Mouse (Mus musculus) embryonic stem cell, embryonic (primary cell): ENCODE data around the gene Gm49355.
"Not testable (repeated sequence)": the region's sequence is repeated elsewhere in the genome, so short reads cannot be mapped to it uniquely, and the experiment has no call there.

ENCODE experiments used
- CTCF ChIA-PET, 4 experiments: fragments of 300-600 bp in 2 of 4; fragments of 350-600 bp in 2 of 4; sonication (Branson Sonifier 250); formaldehyde crosslinking; loops; one replicate each; lab custom pipeline; 2022; ENCODE audit warnings: inconsistent platforms in 2 of 4; lab: Charles Lee
- POLR2A ChIA-PET, 4 experiments: fragments of 300-600 bp in 2 of 4; fragments of 350-600 bp in 2 of 4; sonication (Branson Sonifier 250); formaldehyde crosslinking; loops; one replicate each; lab custom pipeline; 2022; ENCODE audit warnings: antibody characterized with exemption in 4 of 4, inconsistent platforms in 1 of 4; lab: Charles Lee

The Gm49355 gene

DNA sequence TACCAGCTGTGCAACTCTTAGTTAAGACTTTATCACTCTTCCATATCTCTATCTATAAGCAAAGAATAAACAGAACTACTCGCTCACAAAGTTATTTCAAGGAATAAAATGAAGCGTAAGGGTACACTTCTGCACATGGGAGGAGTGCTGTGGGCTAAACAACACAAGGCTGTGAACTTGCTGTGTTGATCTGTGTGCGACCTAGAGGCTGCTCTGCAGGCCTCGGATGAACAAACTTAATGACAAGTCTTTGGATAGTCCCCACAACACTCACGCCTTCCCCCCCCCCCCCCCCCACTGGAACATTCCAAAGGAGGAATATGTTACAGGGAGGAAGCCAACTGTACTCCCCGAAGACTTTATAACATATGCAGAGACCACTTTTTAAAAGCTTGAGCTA lies at the start of gene Gm49355:
Gene Gm49355, plus strand, starts transcription at position 336 of the 400 bp plus-strand sequence.
- CTCF ChIA-PET: no interaction called here
- POLR2A ChIA-PET: interaction anchor here (0.5 to 2.4 kb wide), 28 partner anchors 9 to 1728 kb away, joined by 3 to 20 read pairs (median 4); no protein-coding TSS in a partner anchor

DNA sequence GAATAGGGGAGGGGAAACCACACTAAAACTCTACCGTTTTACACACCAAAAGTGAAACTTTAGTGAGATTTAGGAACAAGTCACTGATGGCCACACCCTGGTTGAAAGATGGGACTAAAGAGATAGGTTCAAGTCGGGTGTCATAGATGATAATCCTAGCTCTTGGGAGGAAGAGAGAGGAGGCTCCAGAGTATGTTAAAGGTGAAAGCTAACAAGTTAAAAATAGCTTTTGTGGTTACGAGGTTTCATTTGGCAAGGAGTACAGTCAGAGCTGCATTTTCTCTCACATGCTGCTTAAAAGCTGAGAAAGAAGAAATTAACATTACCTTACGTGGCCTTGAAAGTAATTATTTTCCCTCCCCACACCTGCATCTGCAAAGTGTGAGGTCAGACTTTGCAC lies 40.0 kb upstream of the Gm49355 start:
- ChIA-PET CTCF (no interaction called here), POLR2A (interaction anchor here in 2 of 4 experiments (0.9 to 1.0 kb wide), 2 partner anchors 40 to 213 kb away, joined by 3 read pairs; partner anchors contain the start of genes 3830406C13Rik (in 1 of the 2) and Gm49355 (in 1 of the 2))

DNA sequence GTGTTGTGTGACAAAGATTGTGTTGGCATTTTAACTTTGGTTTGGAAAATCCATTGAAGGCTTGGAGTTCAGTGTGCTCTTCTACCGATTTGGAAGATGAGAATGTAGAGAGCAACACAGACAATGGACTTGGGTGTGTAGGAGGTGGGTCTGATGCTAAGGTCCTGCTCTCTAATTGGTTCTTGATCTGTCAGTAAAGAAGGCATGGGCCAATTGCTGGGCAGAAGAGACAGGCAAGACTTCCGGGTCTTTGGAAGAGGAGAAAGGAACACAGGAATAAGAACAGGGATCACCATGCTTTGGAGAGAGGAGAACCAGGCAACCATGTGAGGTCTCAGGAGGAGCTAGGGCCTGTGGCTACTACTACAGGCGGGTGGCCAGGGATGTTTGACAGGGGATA lies 7.7 kb upstream of the Gm49355 start:
- POLR2A ChIA-PET: interaction anchor here in 1 of 4 experiments (0.9 kb wide), 1 partner anchor 253 kb away, joined by 5 read pairs; no protein-coding TSS in a partner anchor

DNA sequence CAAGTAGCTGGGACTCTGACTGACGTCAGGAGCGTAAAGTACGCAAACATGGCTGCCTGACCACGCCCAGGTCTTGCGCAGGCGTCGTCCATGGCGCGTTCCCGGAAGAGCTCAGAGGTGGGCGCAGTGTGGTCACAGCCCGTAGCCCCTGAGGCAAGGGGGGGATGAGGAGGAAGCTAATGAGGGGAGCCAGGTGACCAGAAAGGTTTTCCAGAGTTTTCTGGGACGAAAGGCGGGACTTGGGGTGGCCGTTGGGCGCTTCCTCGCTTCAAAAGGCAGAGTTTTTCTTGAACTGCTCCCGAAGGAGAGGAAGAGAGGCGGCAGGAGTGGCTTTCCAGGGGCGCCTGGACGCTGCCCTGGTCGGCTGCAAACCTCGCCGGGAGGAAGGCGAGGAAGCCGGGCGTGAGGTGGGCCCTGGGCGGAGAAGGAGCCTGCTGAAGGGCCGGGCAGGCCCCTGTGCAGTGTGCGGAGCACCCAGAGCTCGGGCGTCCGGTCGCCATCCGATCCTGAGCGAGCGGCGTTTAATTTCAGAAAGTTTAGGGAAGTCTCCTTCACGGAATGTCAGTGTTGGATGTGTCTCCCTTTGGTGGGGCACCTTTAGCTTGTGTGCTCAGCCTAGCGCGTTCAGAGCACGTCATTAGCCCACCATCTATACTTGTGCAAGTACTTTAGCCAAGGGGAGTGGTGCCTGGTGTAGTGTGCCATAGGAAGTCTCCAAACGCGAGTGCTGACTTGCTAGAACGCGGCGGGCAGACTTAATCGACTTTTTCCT lies 551 bp downstream of the Gm49355 start, which contains the start of gene 3830406C13Rik:
Gene 3830406C13Rik, plus strand, starts transcription at position 33 of the 772 bp plus-strand sequence.
- ChIA-PET CTCF (interaction anchor here in 1 of 4 experiments (0.7 kb wide), 1 partner anchor 113 kb away, joined by 4 read pairs; no protein-coding TSS in a partner anchor), POLR2A (interaction anchor here (0.5 to 2.4 kb wide), 36 partner anchors 9 to 1728 kb away, joined by 3 to 20 read pairs (median 4); no protein-coding TSS in a partner anchor)

More for the DNA sequence above, 7.7 kb upstream of the Gm49355 start:
- CTCF ChIA-PET: no interaction called here

DNA sequence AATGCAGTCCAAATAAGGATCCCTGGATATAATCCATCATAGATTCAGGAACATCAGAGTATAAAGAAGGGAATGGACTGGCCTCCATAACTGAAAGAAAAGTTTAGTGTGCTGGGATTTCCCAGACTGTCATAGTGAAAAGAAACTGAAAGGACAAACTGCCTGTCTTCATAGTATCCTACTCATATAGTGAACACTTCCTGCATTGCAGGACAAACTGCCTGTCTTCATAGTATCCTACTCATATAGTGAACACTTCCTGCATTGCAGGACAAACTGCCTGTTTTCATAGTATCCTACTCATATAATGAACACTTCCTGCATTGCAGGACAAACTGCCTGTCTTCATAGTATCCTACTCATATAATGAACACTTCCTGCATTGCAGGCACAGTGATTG lies 6.0 kb downstream of the Gm49355 start:
- POLR2A ChIA-PET, CTCF ChIA-PET: not testable (repeated sequence)

DNA sequence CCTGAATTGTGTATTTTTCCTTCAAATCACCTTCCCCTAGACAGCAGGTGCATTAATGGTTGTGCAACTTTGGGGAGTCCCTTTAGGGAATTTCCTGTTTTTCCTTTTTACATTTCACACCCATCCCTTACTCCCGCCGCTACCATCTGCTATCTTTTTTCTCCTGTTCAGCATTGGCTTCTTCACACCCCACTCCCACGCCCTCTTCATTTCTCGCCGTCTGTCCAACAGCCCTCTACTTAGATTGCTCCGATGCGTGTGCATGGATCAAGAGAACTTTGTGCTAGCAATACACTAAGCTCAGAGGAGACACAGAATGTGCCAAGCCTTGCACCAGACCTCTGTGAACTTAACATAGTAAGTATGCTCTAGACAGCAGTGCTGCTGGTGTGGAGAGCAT lies 12.6 kb downstream of the Gm49355 start:
- ChIA-PET POLR2A (interaction anchor here in 2 of 4 experiments (2.2 to 2.9 kb wide), 2 partner anchors 12 kb away, joined by 8 to 20 read pairs; partner anchors contain the start of genes 3830406C13Rik (in 2 of the 2) and Gm49355 (in 2 of the 2)), CTCF (no interaction called here)

DNA sequence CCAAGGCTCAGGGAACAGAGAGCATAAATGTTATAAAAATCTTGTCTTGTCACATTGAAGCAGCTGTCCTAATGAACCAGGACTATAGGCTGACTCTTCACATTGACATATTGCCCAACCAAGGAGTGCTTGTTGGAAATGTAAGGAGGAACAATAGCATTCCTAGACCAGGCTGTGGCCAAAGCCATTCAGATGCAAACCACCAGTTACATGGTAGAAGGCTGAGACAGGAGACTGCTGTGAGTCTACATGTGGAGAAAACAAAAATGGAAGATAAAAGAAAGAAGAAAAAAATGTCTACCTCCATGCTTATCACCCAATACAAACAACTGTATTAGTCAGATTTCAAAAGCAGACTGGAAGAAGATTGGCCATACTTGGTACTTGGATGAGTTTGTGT lies 15.4 kb downstream of the Gm49355 start:
- ChIA-PET CTCF (no interaction called here), POLR2A (no interaction called here)

DNA sequence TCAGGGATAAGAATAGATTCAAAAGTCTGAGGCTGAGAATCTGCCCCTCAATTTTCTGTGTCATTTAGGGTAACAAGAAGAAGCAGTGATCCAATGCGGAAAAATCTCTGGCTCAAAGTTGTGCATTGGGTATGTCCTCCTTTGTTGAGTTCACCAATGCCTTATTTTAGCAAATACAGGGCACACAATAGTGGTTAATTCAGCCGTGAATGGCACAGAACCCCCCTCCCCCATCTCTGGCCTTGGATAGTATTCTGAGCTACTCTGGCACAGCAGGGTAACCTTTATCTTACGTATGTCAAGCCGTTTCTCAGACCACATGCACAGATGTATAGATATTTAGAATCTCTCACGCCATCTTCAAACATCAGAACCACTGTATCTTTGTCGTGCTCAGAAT lies 15.9 kb downstream of the Gm49355 start:
- ChIA-PET POLR2A (no interaction called here), CTCF (no interaction called here)

DNA sequence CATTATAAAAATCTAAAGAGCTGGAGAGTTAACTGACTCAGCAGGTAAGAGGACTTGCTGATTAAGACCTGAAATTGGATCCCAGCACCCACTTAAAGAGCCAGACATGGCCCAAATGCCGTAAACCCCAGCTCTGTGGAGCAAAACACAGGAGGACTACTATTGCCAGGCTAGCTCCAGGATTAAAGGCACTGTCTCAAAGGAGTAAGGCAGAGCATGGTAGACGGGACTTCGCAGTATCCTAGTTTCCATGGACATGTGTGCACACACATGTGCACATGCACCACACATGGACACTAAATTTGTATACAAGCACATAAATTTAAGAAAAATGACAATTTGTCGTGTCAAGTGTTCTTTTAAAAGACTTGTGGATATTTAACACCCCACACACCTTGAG lies 16.5 kb downstream of the Gm49355 start:
- CTCF ChIA-PET: no interaction called here
- POLR2A ChIA-PET: no interaction called here

DNA sequence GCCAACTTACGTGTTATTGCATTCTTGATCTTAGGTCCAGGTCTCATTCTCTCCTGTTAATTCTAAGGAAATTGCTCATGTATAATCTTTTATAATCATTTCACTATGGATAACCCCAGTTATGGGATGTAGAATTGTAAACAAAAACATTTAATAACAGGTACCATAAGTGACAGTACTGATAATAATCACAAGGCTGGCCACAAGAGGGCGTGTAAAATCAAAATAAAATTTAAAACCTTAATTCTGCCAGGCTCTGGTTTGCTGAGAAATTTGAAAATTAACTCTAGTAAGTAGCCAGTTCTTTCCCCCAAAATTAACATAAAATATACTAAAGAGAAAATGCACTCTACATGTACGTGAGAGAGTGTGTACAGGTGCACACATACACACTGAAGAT lies 16.9 kb downstream of the Gm49355 start:
- POLR2A ChIA-PET: no interaction called here
- CTCF ChIA-PET: no interaction called here

DNA sequence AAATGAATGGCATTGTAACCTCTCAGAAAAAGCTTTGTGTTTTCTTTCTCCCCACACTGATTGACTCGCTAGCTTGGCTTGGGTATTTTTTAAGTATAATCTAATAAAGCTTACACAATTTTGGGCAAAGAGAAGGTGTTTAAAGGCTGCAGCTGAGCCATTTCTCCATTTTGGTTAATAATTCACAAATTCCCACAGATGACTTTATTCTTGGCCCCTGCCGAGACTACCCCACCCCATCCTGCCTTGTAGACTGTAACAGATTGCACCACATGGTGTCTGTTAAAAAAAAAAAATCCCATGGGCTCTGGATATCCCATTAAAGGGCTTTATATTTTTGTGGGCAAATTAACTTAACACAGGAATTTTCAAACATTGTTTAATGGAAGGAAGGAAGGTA lies 19.3 kb downstream of the Gm49355 start:
- ChIA-PET CTCF (no interaction called here), POLR2A (interaction anchor here in 1 of 4 experiments (3.1 kb wide), 1 partner anchor 18 kb away, joined by 15 read pairs; the partner anchor contains the start of genes 3830406C13Rik and Gm49355)

DNA sequence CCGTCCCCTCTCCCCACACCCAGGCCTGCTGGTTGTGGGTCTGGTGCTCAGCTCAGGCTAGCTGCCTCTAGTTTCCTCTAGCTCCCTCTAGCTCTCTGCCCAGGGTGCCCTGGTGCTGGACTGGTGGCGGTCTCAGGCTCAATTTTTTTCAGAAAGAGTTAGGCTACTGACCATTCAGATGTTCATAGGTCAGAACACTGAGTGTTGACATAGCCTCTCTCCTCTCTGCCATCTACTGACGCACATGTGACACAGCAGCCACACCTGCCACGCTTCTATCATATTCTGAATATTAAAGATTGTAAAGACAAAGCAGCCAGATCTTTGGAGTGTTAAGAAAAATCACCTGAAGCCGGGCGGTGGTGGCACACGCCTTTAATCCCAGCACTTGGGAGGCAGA lies 49.8 kb downstream of the Gm49355 start:
- POLR2A ChIA-PET: interaction anchor here in 1 of 4 experiments (0.5 kb wide), 1 partner anchor 13 kb away, joined by 3 read pairs; no protein-coding TSS in a partner anchor
- CTCF ChIA-PET: no interaction called here

DNA sequence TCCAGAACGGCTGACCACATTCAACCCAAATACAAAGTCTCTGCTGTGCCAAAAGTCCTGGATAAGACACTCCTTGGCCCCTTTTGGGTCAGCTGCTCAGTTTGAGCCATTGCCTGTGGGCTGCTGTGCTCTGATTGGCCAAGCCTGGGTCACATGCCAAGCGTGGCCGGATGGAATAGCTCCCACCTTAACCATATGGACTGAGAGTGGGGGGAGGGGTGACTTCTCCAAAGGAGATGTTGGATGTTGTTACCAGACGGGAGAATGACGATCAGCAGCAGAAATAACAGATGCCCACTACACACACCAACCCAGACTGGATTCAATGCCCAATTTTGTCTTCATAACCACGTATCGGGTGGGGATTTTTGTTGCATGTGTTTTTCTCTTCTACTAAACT lies 51.1 kb downstream of the Gm49355 start:
- ChIA-PET POLR2A (interaction anchor here in 1 of 4 experiments (1.4 kb wide), 1 partner anchor 8 kb away, joined by 4 read pairs; no protein-coding TSS in a partner anchor), CTCF (interaction anchor here in 1 of 4 experiments (0.8 kb wide), 1 partner anchor 10 kb away, joined by 3 read pairs; no protein-coding TSS in a partner anchor)

DNA sequence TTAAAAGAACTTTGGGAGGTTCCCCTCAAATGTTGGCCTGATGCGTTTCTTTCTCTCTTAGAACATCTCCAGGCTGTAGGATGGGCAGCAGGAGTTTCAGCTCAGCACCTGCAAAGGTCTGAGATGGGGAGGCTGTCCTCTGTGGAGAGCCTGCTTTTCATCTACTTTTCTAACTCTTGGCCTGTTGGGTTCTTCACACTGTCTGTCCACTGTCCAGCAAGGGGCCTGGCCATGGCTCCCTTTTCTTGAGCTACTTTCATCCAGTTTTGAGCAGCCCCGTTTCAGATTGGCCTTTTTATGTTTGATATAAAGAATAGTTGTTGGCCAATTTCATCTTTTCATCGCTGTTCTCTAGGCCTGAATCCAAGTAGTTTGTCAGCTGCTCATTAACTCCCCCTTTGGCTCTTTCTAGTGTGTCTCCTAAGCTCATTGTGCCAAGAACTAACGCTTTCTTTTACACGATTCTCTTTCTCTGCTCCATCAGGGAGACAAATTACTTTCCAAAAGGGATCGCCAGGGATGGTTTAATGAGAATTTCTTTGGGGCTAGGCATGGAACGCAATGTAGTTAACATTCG lies 53.7 kb downstream of the Gm49355 start:
- ChIA-PET POLR2A (interaction anchor here in 2 of 4 experiments (0.8 to 1.5 kb wide), 6 partner anchors 9 to 784 kb away, joined by 3 to 10 read pairs (median 6); partner anchors contain the start of genes 3830406C13Rik (in 2 of the 2), Gm49355 (in 2 of the 2) and Ptprg (in 1 of the 2)), CTCF (interaction anchor here in 1 of 4 experiments (0.9 kb wide), 1 partner anchor 9 kb away, joined by 3 read pairs; no protein-coding TSS in a partner anchor)

DNA sequence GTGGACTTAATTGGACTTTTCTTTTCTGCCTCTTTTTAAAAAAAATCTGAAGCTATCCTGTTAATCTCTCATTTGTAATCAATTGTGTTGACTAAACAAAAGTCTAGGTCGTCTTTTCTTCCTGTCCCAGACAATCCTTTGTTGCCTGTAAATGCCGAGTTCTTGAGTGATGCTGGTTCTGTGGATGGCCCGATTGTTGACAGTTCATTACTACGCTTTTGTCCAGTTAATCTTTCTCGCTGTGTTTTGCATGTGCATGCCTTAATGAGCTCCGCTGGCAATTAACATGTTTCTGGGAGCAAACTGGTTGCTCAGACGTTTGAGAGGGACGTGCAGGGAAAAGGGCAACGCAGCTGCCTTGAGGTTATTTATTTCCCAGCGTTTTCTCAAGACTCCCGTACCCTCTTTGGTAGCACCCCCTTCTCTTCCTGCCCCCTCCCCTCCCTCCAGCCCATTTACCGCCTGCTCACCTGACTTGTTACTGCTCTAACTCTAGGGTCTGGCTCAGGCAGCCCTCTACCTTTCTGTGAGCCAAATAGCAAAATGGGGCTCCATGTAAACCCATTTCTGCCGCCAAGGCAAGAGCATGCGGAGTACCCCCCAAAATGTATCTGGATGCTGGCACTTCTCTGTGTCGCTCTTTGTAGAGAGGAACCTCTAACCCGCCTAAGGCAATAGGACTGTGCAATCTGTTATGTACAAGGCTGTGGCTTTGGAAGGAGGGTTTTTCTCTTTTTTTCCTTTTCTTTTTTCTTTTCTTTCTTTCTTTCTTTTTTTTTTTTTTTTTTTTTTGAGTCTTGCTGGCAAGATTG lies 54.4 kb downstream of the Gm49355 start:
- CTCF ChIA-PET: interaction anchor here in 2 of 4 experiments (0.5 to 0.9 kb wide), 2 partner anchors 9 to 10 kb away, joined by 3 read pairs; no protein-coding TSS in a partner anchor
- POLR2A ChIA-PET: interaction anchor here (0.6 to 1.5 kb wide), 8 partner anchors 8 to 785 kb away, joined by 3 to 10 read pairs (median 4); partner anchors contain the start of genes 3830406C13Rik (in 2 of the 4), Gm49355 (in 2 of the 4) and Ptprg (in 1 of the 4)

DNA sequence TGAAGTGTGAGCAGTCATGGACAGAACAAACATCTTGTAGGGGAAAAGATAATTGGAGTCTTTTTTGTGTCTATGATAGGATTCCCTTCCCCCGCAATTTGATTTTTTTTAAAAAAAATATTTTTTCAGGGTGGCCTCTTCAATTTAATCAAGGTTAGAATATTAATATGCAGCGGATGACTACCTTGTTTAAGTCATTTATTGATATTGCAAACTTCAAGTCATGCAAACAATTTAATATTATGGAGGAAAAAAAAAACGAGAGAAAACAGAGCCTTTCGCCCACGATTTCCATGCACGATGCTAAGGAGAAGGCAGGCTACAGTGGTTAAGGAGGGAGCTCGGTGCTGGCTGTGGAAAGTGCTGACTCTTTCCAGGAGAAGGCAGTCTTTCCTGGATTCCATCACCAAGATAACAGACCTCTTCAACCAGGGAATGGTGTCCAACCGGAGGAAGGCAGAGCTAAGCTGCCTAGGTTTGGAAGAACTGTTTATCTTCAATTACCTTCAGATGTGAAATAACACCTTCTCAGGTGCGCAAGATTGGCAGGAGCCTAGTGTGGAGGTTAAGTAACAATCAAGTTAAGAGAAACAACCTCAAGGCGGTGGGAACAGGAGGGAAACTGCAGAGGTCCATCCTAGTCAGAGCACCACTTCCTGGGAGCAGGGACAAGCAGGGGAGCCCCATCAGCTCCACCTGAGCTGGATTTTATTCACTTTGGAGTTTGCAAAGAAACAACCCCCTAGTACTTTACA lies 55.2 kb downstream of the Gm49355 start:
- ChIA-PET POLR2A (interaction anchor here in 2 of 4 experiments (0.6 to 1.5 kb wide), 2 partner anchors 55 to 212 kb away, joined by 3 to 10 read pairs; partner anchors contain the start of genes 3830406C13Rik (in 1 of the 2) and Gm49355 (in 1 of the 2)), CTCF (interaction anchor here in 1 of 4 experiments (0.5 to 0.7 kb wide), 2 partner anchors 8 to 20 kb away, joined by 3 read pairs; no protein-coding TSS in a partner anchor)
